Mouse (Mus musculus) kidney, embryonic 15.5 days (tissue): ENCODE data around the gene Dlx2. TPM values are rescaled to one million over a fixed set of nuclear protein-coding genes. Genes with fewer than 3 reads are reported as not detected.
A peak's percentile ranks its signal among the peaks of the same experiment; 100 is the strongest.

Experiments
- ATAC-seq: fragments of 200-750 bp; cut with Nextera tagmentation; replicated peaks from 2 replicates; pipeline ENCODE4 v1.8.0; 2017; ENCODE audit warnings: moderate TSS enrichment; ENCODE audit not compliant: low FRiP score
- H3K27ac ChIP-seq: fragments of 300-500 bp; sonication (generic); 2 replicates; pipeline ENCODE4 v1.5.1; 2015; ENCODE audit warnings: mild to moderate bottlenecking, inconsistent platforms
- H3K27me3 ChIP-seq: fragments of 300-500 bp; sonication (generic); 2 replicates; pipeline ENCODE4 v1.6.1; 2015; ENCODE audit warnings: inconsistent platforms
- H3K36me3 ChIP-seq: fragments of 300-500 bp; sonication (generic); 2 replicates; pipeline ENCODE4 v1.6.1; 2015; ENCODE audit warnings: inconsistent platforms
- H3K4me1 ChIP-seq: fragments of 300-500 bp; sonication (generic); 2 replicates; pipeline ENCODE4 v1.6.1; 2015; ENCODE audit warnings: inconsistent platforms
- H3K4me2 ChIP-seq: fragments of 300-500 bp; sonication (generic); 2 replicates; pipeline ENCODE4 v1.6.1; 2015; ENCODE audit warnings: moderate library complexity, mild to moderate bottlenecking, inconsistent platforms
- H3K4me3 ChIP-seq: fragments of 300-500 bp; sonication (generic); replicated peaks from 2 replicates; pipeline ENCODE4 v1.5.1; 2015; ENCODE audit warnings: mild to moderate bottlenecking, inconsistent platforms
- H3K9ac ChIP-seq: fragments of 300-500 bp; sonication (generic); 2 replicates; pipeline ENCODE4 v1.6.1; 2015; ENCODE audit warnings: mild to moderate bottlenecking, inconsistent platforms
- H3K9me3 ChIP-seq: fragments of 300-500 bp; sonication (generic); replicated peaks from 2 replicates; pipeline ENCODE4 v1.6.1; 2016; ENCODE audit warnings: inconsistent platforms
- WGBS: fragments of 180-500 bp; shearing (Covaris S2); methylation state at CpG from one replicate; pipeline ENCODE4 v1.1.7; 2015; ENCODE audit warnings: mixed read lengths; 5-methylcytosine and 5-hydroxymethylcytosine counted together
- polyA plus RNA-seq: library from polyadenylated mRNA; unstranded; fragments of >200 nt; fragmentation: Nextera tagmentation; extraction: Ambion mirVana; gene quantifications from 2 replicates; pipeline ENCODE4 v1.2.1, GENCODE M21; 2015

Dlx2 gene
- polyA plus RNA-seq, 1 experiment from 2014 or later, result 0.16 TPM

DNA sequence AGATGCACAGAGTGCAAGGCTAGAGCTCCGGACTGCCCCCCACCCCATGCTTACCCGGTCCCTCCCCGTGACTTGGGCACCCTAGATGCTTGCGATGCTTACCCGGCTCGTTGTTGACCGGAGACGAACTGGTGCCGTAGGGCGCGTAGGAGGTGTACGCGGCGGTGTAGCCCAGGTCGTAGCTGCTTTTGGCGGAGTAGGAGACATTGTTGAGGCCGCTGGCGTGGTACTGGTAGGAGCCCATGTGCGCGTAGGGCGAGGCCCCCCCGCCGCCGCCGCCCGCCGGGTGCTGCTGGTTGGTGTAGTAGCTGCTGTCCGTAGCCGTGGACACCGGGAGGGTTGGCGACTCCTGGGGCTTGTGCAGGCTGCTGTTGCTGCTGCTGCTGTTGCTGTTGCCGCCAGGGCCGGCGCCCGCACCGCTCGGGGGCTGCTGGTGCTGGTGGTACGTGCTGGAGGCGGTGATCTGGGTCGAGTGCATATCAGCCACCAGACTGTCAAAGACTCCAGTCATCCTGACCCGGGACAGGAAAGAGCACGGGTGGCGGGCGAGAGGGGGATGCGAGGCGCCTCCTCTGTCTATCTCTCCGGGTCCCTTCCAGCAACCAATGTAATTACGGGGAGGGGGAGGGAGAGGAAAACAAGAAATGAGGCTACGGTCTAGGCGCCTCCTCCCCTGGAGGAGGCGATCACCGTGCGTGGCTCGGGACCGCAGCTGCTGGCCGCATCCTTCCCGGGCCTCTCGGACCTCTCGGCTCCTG, 493 bp downstream of the Dlx2 start:
- Histone ChIP-seq H3K27me3 (peaks cover 95% of the 10 kb centered on the region), H3K4me1 (peaks cover 46% of the 10 kb centered on the region), H3K4me2 (peak overlapping the region; percentile 98), H3K9ac (no peak overlapping the region; the same call in 1 of the 2 replicates), H3K27ac (no peak overlapping the region), H3K4me3 (peak overlapping the region; percentile 53), H3K36me3 (no peaks in the 10 kb centered on the region), H3K9me3 (no peaks in the 10 kb centered on the region)
- WGBS, result under 1% methylated on average over 58 of the region's 59 CpGs
- peak; percentile 40 for ATAC-seq

- 2% methylated on average over 32 of the region's 32 CpGs for WGBS
- Histone ChIP-seq H3K4me2 (peak overlapping the region; percentile 98), H3K4me1 (peaks cover 52% of the 10 kb centered on the region), H3K36me3 (no peaks in the 10 kb centered on the region), H3K27ac (no peak overlapping the region), H3K27me3 (peaks cover 96% of the 10 kb centered on the region), H3K9ac (no peak overlapping the region), H3K9me3 (no peaks in the 10 kb centered on the region), H3K4me3 (peak overlapping the region; percentile 53)
- ATAC-seq, result no peak
Observed at GRCm38 (mm10) chr2:71545401-71545881, 1.1 kb downstream of the Dlx2 start.

GRCm38 (mm10) chr2:71544391-71545285, 1.9 kb downstream of the Dlx2 start:
- Histone ChIP-seq H3K4me1 (peaks cover 58% of the 10 kb centered on the region), H3K27me3 (peaks cover 96% of the 10 kb centered on the region), H3K9me3 (no peaks in the 10 kb centered on the region), H3K9ac (no peak overlapping the region), H3K27ac (no peak overlapping the region), H3K4me3 (peak overlapping the region; percentile 53), H3K36me3 (no peaks in the 10 kb centered on the region), H3K4me2 (peak overlapping the region; percentile 30)
- 1% methylated on average over 61 of the region's 61 CpGs for WGBS
- ATAC-seq, result no peak

GRCm38 (mm10) chr2:71543948-71544347, 2.6 kb downstream of the Dlx2 start:
- Histone ChIP-seq H3K27me3 (peaks cover 96% of the 10 kb centered on the region), H3K4me1 (peaks cover 63% of the 10 kb centered on the region), H3K4me3 (peak overlapping the region; percentile 22; the same call in 1 of the 2 replicates), H3K9me3 (no peaks in the 10 kb centered on the region), H3K36me3 (no peaks in the 10 kb centered on the region), H3K27ac (no peak overlapping the region), H3K4me2 (peak overlapping the region; percentile 30), H3K9ac (no peak overlapping the region)
- WGBS, result 2% methylated on average over 20 of the region's 20 CpGs
- ATAC-seq, result no peak

GRCm38 (mm10) chr2:71543531-71543930, 3.0 kb downstream of the Dlx2 start:
- no peak overlapping the region for H3K4me2 ChIP-seq
- H3K27ac ChIP-seq, result no peak overlapping the region
- H3K9me3 ChIP-seq, result no peaks in the 10 kb centered on the region
- H3K4me1 ChIP-seq, result peaks cover 66% of the 10 kb centered on the region
- WGBS, result 2% methylated on average over 9 of the region's 9 CpGs
- ATAC-seq, result no peak
- H3K27me3 ChIP-seq, result peaks cover 96% of the 10 kb centered on the region
- no peak overlapping the region for H3K4me3 ChIP-seq
- no peak overlapping the region for H3K9ac ChIP-seq
- H3K36me3 ChIP-seq, result no peaks in the 10 kb centered on the region

GRCm38 (mm10) chr2:71542816-71543301, 3.7 kb downstream of the Dlx2 start:
- ATAC-seq, result peak; percentile 19; the same call in 1 of the 2 replicates

GRCm38 (mm10) chr2:71542227-71542815, 4.2 kb downstream of the Dlx2 start:
- Histone ChIP-seq H3K9me3 (no peaks in the 10 kb centered on the region), H3K27me3 (peaks cover 100% of the 10 kb centered on the region), H3K27ac (no peak overlapping the region), H3K4me2 (peak overlapping the region; percentile 46; the same call in 1 of the 2 replicates), H3K4me3 (no peak overlapping the region), H3K4me1 (peaks cover 67% of the 10 kb centered on the region), H3K36me3 (no peaks in the 10 kb centered on the region), H3K9ac (no peak overlapping the region)
- no peak for ATAC-seq
- 4% methylated on average over 11 of the region's 11 CpGs for WGBS

More at GRCm38 (mm10) chr2:71542816-71543301, 3.7 kb downstream of the Dlx2 start:
- peak overlapping the region; percentile 30 for H3K4me3 ChIP-seq
- no peaks in the 10 kb centered on the region for H3K36me3 ChIP-seq
- WGBS, result 0% methylated on average over 29 of the region's 30 CpGs
- H3K27me3 ChIP-seq, result peaks cover 96% of the 10 kb centered on the region
- H3K9me3 ChIP-seq, result no peaks in the 10 kb centered on the region
- H3K27ac ChIP-seq, result no peak overlapping the region
- no peak overlapping the region for H3K9ac ChIP-seq
- H3K4me2 ChIP-seq, result peak overlapping the region; percentile 46
- peaks cover 67% of the 10 kb centered on the region for H3K4me1 ChIP-seq

DNA sequence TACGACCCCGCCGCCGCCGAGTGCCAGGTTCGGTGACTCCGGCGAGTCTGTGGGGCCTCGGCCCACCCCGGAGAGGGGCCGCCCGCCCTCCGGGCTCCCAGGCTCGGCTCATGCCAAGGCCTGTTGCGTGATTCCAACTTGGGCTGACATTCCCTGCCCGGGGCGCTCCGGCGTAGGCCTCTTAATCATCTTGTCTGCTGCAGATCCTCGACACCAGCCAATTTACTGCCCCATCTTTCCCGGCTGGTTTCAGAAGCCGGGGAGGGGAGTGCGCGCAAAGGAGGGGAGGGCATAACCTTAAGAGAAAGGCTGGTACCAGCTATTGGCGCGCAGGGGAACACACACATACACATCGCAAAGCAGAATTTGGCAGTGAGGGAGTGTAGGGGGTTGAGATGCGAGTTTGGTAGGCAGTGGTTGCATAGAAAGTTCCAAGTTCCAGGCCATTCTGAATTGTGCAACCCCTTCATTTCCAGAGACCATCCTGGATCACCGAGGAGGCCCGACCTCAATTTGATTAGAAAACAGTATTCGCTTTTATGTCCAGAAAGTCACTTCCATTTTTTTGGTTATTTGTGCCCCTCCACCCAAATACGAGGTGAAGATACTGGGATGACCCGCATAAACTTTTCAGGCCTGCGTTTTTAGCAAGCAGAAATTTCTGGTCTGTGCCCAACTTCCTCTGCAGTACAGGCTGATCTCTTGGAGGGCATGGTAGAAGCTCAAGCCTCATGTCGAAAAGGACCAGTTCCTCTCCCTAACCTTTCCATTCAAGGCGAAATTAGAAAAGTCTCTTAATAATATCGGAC, 4.9 kb downstream of the Dlx2 start:
- 2% methylated on average over 37 of the region's 37 CpGs for WGBS
- Histone ChIP-seq H3K4me2 (peak overlapping the region; percentile 34), H3K9ac (no peak overlapping the region), H3K36me3 (no peaks in the 10 kb centered on the region), H3K27ac (no peak overlapping the region), H3K27me3 (peaks cover 100% of the 10 kb centered on the region), H3K4me3 (peak overlapping the region; percentile 23), H3K4me1 (peaks cover 63% of the 10 kb centered on the region), H3K9me3 (no peaks in the 10 kb centered on the region)
- no peak for ATAC-seq

GRCm38 (mm10) chr2:71540611-71541417, 5.7 kb downstream of the Dlx2 start:
- Histone ChIP-seq H3K27me3 (peaks cover 100% of the 10 kb centered on the region), H3K4me2 (peak overlapping the region; percentile 34), H3K4me3 (peak overlapping the region; percentile 23), H3K9ac (no peak overlapping the region), H3K36me3 (no peaks in the 10 kb centered on the region), H3K9me3 (no peaks in the 10 kb centered on the region), H3K27ac (no peak overlapping the region), H3K4me1 (peaks cover 55% of the 10 kb centered on the region)
- under 1% methylated on average over 48 of the region's 48 CpGs for WGBS
- no peak for ATAC-seq

DNA sequence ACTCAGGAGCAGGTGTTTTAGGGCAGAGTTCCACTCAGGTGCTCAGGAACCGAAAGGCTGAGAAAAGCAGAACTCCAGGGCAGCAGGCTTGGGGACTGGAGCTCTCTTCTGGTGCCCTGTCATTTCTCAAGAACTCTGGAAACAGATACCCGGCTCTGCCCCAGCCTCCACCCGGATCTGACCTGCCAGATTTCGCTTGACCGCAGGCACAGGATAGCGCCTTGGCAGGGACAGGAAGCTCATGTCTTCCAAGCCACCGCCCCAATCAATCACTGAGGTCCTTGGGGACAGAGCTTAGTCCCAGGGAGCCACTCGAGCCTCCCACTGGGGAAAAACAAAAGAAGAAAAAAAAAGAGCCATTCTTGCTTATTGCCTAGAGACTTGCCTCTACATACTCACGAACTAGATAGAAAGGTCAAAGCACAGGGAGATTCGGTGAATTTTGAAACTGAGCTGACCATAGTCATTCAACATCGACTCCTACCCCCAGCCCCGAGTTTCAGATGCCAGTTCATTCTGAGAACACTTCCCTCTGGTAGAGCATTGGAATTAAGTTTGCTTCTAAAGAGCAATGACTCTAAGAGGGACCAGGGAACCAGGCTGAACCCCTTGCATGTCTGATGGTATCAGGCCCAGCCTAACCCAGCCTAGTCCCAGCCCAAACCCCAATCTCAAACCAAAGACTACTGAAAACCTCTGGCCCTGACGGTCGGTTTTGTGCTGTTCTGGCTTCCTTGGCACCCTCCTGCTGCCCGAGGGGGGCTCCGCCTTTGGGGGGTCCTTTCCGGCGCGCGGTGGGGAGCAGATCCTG, 12.1 kb downstream of the Dlx2 start:
- Histone ChIP-seq H3K4me1 (peaks cover 23% of the 10 kb centered on the region), H3K4me2 (no peak overlapping the region), H3K27ac (no peak overlapping the region), H3K27me3 (peaks cover 97% of the 10 kb centered on the region), H3K9ac (no peak overlapping the region), H3K4me3 (no peak overlapping the region), H3K9me3 (no peaks in the 10 kb centered on the region), H3K36me3 (no peaks in the 10 kb centered on the region)
- ATAC-seq, result no peak
- WGBS, result under 1% methylated on average over 20 of the region's 20 CpGs
